Mouse (Mus musculus): Measurements from ENCODE around the gene Anks1. TPM values are rescaled to one million over a fixed set of nuclear protein-coding genes. Genes with fewer than 3 reads are reported as not detected.

The Anks1 gene
- polyA plus RNA-seq, 1 experiment from 2014 or later = 54.6 TPM

- WGBS = 81% methylated on average over 8 of the region's 8 CpGs
- Histone ChIP-seq H3K4me1 (replicated peaks) (peaks cover 56% of the 10 kb centered on the region), H3K9ac (no peak overlapping the region), H3K9me3 (no peaks in the 10 kb centered on the region), H3K36me3 (no peaks in the 10 kb centered on the region), H3K4me3 (no peak overlapping the region), H3K27ac (replicated peaks) (peak overlapping the region; percentile 61), H3K4me2 (no peak overlapping the region), H3K27me3 (no peaks in the 10 kb centered on the region)
- ATAC-seq (ENCODE audit: low FRiP score, low read depth) = no peak
Observed at GRCm38 (mm10) chr17:28016056-28016797, 107.1 kb downstream of the Anks1 start.

DNA sequence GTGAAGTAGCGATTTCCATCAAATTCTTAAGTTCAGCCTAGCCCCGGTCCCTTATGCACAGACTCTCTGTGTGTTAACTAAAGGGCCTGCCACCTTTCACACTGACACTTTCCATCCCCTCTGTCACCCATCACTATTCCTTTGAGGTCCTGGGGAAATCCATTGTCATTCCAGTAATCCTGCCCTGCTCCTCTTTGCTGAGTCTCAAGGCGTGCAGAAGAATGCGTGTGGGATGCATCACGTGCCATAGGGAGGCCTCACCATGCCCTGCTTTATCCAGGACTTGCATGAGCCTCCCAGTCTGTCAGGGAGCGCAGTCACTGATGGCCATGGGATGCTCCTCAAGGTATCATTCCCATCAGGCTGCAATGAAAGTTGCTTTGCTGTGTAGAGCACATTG is 109.2 kb downstream of the Anks1 start:
- H3K4me3 ChIP-seq = no peak overlapping the region
- peaks cover 61% of the 10 kb centered on the region for H3K4me1 ChIP-seq (replicated peaks)
- no peak overlapping the region for H3K9ac ChIP-seq
- ATAC-seq (ENCODE audit: low FRiP score, low read depth) = no peak
- H3K27me3 ChIP-seq = no peaks in the 10 kb centered on the region
- WGBS = 43% methylated on average over 6 of the region's 6 CpGs
- no peak overlapping the region for H3K27ac ChIP-seq (replicated peaks)
- H3K9me3 ChIP-seq = no peaks in the 10 kb centered on the region
- H3K4me2 ChIP-seq = no peak overlapping the region
- no peaks in the 10 kb centered on the region for H3K36me3 ChIP-seq

GRCm38 (mm10) chr17:28018776-28019175 is 109.7 kb downstream of the Anks1 start:
- Histone ChIP-seq H3K27me3 (no peaks in the 10 kb centered on the region), H3K4me2 (no peak overlapping the region), H3K9ac (no peak overlapping the region), H3K4me3 (no peak overlapping the region), H3K9me3 (no peaks in the 10 kb centered on the region), H3K4me1 (replicated peaks) (peaks cover 61% of the 10 kb centered on the region), H3K36me3 (no peaks in the 10 kb centered on the region), H3K27ac (replicated peaks) (0 out of 2 replicates have a peak overlapping the region, but pooled peaks have one; percentile 9)
- no peak for ATAC-seq (ENCODE audit: low FRiP score, low read depth)
- WGBS = 54% methylated on average over 11 of the region's 11 CpGs

DNA sequence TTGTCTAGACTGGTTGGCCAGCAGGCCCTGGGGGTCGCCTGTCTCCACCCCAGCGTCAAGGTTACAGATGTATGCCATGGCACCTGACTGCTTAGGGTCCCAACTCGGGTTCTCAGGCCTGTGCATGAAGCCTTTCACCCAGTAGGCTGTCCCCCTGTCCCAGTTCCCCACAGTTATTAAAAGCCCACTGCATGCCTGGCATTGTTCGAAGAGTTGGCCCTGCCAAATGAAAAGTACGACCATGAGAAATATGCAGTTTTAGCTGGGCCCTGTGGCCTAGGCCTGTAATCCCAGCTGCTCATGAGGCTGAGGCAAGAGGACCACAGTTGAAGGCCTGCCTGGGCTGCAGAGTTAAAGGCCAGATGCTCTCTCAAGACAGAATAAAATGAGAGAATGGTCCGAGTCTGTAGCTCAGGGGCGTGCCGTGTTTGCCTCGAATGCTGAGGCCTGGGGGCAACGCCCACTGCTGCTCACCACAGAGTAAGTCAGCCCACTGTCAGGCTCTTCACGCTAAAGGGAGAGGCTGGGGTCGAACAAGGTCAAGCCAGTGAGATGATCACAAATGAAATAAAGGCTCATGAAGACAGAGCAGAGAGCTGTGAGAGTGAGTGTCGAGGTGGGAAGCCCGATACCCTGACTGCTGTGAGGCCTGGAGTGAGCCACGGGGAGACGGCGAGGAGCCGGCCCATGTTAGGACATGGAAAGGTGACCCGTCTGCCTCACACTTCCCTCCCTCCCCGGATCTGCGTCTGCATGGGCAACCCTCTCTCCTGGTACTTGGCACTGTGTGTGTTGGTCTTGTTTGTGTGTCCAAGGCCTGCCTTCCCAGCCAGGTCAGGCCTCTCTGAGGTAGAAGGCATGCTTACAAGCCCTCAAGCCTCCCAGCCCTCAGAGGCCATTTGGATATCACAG is 110.9 kb downstream of the Anks1 start:
- Histone ChIP-seq H3K4me2 (no peak overlapping the region), H3K9me3 (no peaks in the 10 kb centered on the region), H3K27me3 (no peaks in the 10 kb centered on the region), H3K4me3 (no peak overlapping the region), H3K36me3 (no peaks in the 10 kb centered on the region), H3K27ac (replicated peaks) (no peak overlapping the region), H3K4me1 (replicated peaks) (peaks cover 70% of the 10 kb centered on the region), H3K9ac (no peak overlapping the region)
- ATAC-seq (ENCODE audit: low FRiP score, low read depth) = no peak
- 65% methylated on average over 21 of the region's 21 CpGs for WGBS

- H3K4me2 ChIP-seq = no peak overlapping the region
- H3K4me1 ChIP-seq (replicated peaks) = peaks cover 84% of the 10 kb centered on the region
- ATAC-seq (ENCODE audit: low FRiP score, low read depth) = no peak
- no peak overlapping the region for H3K9ac ChIP-seq
- no peaks in the 10 kb centered on the region for H3K9me3 ChIP-seq
- H3K36me3 ChIP-seq = no peaks in the 10 kb centered on the region
- peak overlapping the region; percentile 18 for H3K27ac ChIP-seq (replicated peaks)
- no peak overlapping the region for H3K4me3 ChIP-seq
- H3K27me3 ChIP-seq = no peaks in the 10 kb centered on the region
- WGBS = 54% methylated on average over 10 of the region's 10 CpGs
Observed at GRCm38 (mm10) chr17:28021911-28022310, 112.8 kb downstream of the Anks1 start.

DNA sequence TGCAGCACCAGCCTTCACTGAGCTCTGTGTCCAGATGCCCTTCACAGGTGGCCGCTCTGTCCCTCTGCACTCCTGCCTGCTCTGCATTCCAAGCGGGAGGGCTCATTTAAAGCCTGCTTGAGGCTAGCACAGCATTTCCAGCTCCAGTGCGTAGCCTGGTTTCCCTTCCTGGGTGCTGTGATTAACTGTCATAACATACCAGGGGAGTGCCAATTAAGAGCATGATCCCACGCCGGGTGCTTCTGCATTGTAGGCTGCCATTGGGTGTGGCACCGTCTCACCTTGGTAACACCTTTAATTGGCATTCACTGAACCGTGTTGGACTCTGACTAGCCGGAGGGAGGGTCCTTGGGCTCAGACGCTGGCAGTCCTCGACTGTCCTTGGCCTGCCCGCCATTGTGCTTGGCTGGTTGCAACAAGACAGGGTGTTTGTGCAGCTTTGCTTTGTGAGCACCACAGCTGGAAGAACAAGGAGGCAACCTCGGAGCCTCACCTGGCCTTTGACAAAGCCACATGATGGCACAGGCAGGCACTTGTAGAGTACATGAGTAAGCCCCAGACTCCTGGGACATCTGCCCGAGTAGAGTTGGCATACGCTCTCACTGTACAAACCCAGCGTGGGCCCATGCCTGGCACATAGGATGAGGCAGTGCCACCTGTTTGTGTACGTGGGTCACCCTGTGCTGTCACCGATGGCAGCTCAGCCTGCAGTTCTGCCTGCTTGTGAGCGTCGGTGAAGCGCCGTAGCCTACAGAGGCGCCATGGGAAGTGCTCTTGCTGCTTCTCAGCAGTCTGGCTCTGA is 113.9 kb downstream of the Anks1 start:
- no peak for ATAC-seq (ENCODE audit: low FRiP score, low read depth)
- Histone ChIP-seq H3K9ac (no peak overlapping the region), H3K4me2 (no peak overlapping the region), H3K27ac (replicated peaks) (peak overlapping the region; percentile 18), H3K36me3 (no peaks in the 10 kb centered on the region), H3K27me3 (no peaks in the 10 kb centered on the region), H3K4me3 (no peak overlapping the region), H3K9me3 (no peaks in the 10 kb centered on the region), H3K4me1 (replicated peaks) (peaks cover 77% of the 10 kb centered on the region)
- 78% methylated on average over 22 of the region's 22 CpGs for WGBS

DNA sequence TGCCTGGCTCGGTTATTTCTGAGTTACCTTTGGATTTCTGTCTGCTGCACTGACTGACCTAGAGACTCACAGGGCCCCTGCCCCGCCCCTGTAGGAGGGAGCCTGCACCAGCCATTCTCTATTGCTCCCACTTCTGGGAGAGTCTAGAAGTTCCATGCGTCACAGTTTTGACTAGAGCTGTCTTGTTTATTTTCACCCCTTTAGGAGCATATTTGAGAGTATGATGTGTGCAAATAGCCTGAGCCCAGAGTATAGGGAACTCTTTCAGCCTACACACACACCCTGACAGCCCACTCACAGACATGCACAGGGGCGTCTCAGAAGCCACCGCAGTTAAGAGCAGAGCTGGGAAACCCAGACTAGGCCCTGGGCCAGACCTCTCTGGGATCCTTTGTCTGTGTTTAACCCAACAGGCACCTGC is 116.4 kb downstream of the Anks1 start:
- 63% methylated on average over 5 of the region's 5 CpGs for WGBS
- no peak overlapping the region for H3K4me3 ChIP-seq
- no peaks in the 10 kb centered on the region for H3K9me3 ChIP-seq
- H3K4me2 ChIP-seq = no peak overlapping the region
- peaks cover 63% of the 10 kb centered on the region for H3K4me1 ChIP-seq (replicated peaks)
- H3K36me3 ChIP-seq = no peaks in the 10 kb centered on the region
- no peaks in the 10 kb centered on the region for H3K27me3 ChIP-seq
- no peak for ATAC-seq (ENCODE audit: low FRiP score, low read depth)
- H3K9ac ChIP-seq = no peak overlapping the region
- H3K27ac ChIP-seq (replicated peaks) = peak overlapping the region; percentile 50

- 67% methylated on average over 14 of the region's 14 CpGs for WGBS
- no peak overlapping the region for H3K4me2 ChIP-seq
- peaks cover 63% of the 10 kb centered on the region for H3K4me1 ChIP-seq (replicated peaks)
- ATAC-seq (ENCODE audit: low FRiP score, low read depth) = no peak
- H3K4me3 ChIP-seq = no peak overlapping the region
- no peaks in the 10 kb centered on the region for H3K27me3 ChIP-seq
- no peak overlapping the region for H3K9ac ChIP-seq
- H3K27ac ChIP-seq (replicated peaks) = peak overlapping the region; percentile 50; the same call in 1 of the 2 replicates
- no peaks in the 10 kb centered on the region for H3K36me3 ChIP-seq
- H3K9me3 ChIP-seq = no peaks in the 10 kb centered on the region
Observed at GRCm38 (mm10) chr17:28026111-28026872, 117.2 kb downstream of the Anks1 start.

- H3K27me3 ChIP-seq = no peaks in the 10 kb centered on the region
- no peak overlapping the region for H3K9ac ChIP-seq
- H3K36me3 ChIP-seq = no peaks in the 10 kb centered on the region
- WGBS = 91% methylated on average over 6 of the region's 6 CpGs
- H3K4me1 ChIP-seq (replicated peaks) = peaks cover 65% of the 10 kb centered on the region
- ATAC-seq (ENCODE audit: low FRiP score, low read depth) = no peak
- H3K4me2 ChIP-seq = no peak overlapping the region
- no peaks in the 10 kb centered on the region for H3K9me3 ChIP-seq
- H3K4me3 ChIP-seq = no peak overlapping the region
- H3K27ac ChIP-seq (replicated peaks) = no peak overlapping the region
Observed at GRCm38 (mm10) chr17:28027197-28027596, 118.1 kb downstream of the Anks1 start.

DNA sequence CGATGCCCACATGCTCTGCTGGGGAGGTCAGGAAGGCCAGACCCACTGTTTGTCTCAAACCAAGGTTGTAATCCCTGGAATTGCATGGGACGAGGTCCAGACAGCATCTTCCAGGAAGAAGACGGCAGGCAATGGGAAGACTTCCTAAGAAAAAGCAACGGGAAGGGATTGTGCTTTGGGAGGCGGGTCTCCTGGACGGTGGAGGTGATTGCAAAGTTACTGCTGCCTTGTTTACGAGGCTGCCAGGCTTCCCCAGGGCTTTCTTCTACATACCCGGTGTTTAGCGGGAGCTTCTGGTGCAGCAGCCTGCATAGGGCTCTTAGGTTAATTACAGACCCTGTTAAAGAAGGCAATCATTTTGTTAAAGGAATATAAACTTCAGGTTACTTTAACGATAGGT is 119.1 kb downstream of the Anks1 start:
- WGBS = 73% methylated on average over 10 of the region's 10 CpGs
- H3K27ac ChIP-seq (replicated peaks) = no peak overlapping the region
- no peak overlapping the region for H3K9ac ChIP-seq
- H3K4me2 ChIP-seq = no peak overlapping the region
- no peak overlapping the region for H3K4me3 ChIP-seq
- H3K27me3 ChIP-seq = no peaks in the 10 kb centered on the region
- H3K36me3 ChIP-seq = no peaks in the 10 kb centered on the region
- no peaks in the 10 kb centered on the region for H3K9me3 ChIP-seq
- no peak for ATAC-seq (ENCODE audit: low FRiP score, low read depth)
- peaks cover 65% of the 10 kb centered on the region for H3K4me1 ChIP-seq (replicated peaks)

- Histone ChIP-seq H3K27me3 (no peaks in the 10 kb centered on the region), H3K36me3 (no peaks in the 10 kb centered on the region), H3K9ac (no peak overlapping the region), H3K4me1 (replicated peaks) (peaks cover 57% of the 10 kb centered on the region), H3K4me2 (no peak overlapping the region), H3K4me3 (no peak overlapping the region), H3K9me3 (no peaks in the 10 kb centered on the region), H3K27ac (replicated peaks) (0 out of 2 replicates have a peak overlapping the region, but pooled peaks have one; percentile 10)
- WGBS = 80% methylated on average over 2 of the region's 2 CpGs
- ATAC-seq (ENCODE audit: low FRiP score, low read depth) = no peak
Observed at GRCm38 (mm10) chr17:28029308-28029707, 120.2 kb downstream of the Anks1 start.

All from hindbrain, embryonic 15.5 days (tissue).